Mouse (Mus musculus): ENCODE measurements around the gene Ptpn18. TPM values are rescaled to one million over a fixed set of nuclear protein-coding genes. Genes with fewer than 3 reads are reported as not detected.
"Not testable (repeated sequence)": the region's sequence is repeated elsewhere in the genome, so short reads cannot be mapped to it uniquely, and the experiment has no call there.

The Ptpn18 gene
- total RNA-seq, 2 experiments from 2014 or later = 2.6 to 3.1 TPM

DNA sequence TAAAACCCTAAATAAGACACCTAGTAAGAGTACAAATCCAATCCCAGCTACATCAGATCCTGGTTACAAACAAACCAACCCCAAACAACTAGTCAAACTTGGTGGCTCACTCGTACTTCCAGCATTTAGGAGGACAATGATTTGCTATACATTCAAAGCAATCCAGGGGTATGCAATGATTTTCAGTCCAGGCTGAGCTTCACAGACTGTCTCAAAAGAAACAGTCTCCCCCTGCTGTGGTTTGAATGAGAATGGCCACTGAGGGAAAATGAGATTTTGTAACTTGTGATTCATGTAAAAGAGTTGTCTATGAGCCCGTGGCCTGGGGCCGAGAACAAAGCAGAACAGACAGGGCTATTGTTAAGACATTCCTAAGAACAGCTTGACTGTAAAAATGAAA lies 48.4 kb downstream of the Ptpn18 start:
- intact Hi-C loops (cut with DNase I; ENCODE audit: low total_unique reads) = no loop called here
- DNase-seq = no peak

DNA sequence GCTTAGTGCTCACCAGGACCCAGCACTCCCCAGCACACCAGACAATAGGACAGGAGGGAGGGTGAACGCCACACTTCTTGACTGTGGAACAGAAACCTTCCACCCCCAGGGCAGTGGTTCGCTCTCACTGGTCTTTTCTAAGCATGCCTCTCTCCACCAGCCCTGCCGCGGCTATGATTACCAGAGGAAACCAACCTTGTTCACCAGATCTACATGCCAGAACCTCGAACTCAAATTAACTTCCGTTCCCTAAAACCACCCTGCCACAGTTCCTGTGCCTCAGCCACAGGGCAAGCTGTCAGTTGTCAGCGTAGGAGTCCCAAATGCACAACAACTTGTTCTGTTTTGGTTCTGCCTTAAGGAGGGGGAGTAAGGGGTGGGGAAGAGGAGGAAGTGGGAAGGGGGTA lies 51.0 kb downstream of the Ptpn18 start:
- intact Hi-C loops (cut with DNase I; ENCODE audit: low total_unique reads) = no loop called here
- DNase-seq = no peak

DNA sequence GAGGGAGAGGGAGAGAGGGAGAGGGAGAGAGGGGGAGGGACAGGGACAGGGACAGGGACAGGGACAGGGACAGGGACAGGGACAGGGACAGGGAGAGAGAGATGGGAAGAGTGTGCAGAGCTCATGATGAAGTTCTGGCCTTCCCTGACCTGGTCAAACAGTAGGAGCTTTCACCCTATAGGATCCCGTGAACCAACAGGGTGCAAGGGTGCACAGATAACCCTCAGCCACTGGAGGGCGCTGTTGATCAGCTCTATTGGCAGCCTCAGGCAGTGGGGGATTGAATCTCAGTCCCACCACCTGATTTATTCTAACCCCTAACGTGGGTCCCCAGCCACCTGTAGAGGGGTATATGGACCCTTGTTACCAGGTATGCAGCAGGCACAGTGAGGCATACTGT lies 51.5 kb downstream of the Ptpn18 start:
- intact Hi-C loops (cut with DNase I; ENCODE audit: low total_unique reads) = no loop called here
- DNase-seq = no peak

DNA sequence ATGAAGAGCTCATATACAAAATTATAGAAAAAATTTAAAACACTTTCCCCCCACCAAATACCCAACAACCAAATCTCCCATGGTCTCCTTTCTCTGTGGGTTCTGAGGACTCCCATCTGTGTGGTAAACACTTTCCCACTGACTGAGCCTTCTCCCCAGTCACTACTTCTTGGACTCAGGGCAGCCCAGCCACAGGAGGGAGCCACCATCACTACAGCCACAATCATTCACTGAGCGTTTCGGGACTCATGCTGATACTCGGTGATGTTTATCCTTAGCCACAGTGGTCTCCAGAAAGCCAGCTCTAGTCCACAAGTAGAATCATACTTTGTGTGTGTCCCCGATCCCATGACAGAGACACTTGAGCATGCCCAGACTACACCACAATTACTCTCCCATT lies 53.5 kb downstream of the Ptpn18 start:
- intact Hi-C loops (cut with DNase I; ENCODE audit: low total_unique reads) = no loop called here
- DNase-seq = no peak

DNA sequence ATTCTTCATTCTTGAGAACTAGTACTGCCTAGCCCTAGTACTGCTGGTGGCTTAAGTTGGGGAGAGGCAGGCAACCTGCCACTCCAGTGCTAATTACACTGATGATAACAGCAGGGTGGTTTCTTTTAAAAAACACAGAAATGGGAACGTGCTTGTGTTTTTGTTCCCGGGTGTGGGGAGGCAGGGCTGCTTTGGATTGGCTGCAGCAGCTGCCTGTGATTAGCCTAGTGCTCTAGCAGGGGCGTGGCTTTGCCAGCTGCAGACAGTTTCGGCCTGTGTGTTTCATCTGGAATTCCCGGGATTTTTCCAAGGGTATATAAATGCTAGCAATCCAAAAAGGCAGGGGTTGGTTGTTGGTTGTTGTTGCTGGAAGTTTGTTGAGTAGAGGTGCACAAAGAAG lies 57.0 kb downstream of the Ptpn18 start:
- intact Hi-C loops (cut with DNase I; ENCODE audit: low total_unique reads) = no loop called here
- DNase-seq = no peak

DNA sequence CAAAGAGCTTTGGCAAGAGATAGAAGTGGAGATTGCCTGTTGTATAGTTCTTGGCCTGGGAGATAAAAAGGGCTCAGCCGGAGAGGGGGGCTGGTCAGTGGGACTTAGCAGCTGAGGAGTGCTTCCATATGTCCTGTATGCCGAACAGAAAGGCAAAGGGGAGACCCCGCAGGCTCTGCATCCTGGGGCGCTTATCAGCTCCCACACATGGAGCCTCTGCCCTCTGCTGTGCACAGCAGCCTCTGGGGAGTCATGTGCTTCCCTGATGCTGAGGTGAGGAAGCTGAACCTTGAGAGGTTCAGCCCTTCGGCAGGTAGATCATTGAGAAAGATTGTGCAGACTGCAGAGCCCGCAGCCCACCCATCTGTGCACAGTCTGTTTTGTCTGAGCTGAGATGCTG lies 57.7 kb downstream of the Ptpn18 start:
- DNase-seq; intact Hi-C loops (cut with DNase I; ENCODE audit: low total_unique reads): not testable (repeated sequence)

DNA sequence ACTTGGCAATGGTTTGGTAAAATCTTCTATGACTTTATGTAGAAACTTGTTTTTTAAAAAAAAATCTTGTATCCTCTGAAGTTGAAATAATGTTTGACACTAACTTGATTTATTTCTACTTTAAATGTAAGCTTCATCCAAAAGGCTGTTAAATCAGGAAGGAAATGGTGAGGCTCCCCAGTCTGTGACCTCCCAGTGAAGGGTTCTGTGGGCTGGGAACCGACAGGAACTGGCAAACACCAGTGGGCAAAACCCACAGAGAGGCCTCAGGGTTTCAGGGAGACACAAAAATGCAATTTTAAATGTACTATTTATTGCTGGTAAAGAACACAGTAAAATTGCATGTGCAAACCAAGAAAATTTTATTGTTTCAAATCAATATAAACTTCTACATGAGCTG lies 58.2 kb downstream of the Ptpn18 start:
- DNase-seq; intact Hi-C loops (cut with DNase I; ENCODE audit: low total_unique reads): not testable (repeated sequence)

DNA sequence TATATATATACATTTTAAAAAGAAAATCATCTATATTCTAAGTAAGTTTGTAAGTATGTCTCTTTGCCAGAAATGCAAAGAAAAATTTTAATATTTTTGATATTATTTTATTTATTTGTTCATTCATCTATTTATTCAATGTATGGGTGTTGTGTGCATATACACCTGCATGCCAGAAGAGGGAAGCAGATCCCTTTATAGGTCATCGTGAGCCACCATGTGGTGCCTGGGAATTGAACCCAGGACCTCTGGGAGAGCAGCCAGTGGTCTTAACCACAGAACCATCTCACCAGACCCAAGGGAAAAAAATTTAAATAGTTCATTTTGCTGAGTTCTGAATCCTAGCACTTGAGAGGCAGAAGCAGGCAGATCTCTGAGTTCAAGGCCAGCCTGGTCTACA lies 58.7 kb downstream of the Ptpn18 start:
- intact Hi-C loops (cut with DNase I; ENCODE audit: low total_unique reads) = no loop called here
- no peak for DNase-seq

DNA sequence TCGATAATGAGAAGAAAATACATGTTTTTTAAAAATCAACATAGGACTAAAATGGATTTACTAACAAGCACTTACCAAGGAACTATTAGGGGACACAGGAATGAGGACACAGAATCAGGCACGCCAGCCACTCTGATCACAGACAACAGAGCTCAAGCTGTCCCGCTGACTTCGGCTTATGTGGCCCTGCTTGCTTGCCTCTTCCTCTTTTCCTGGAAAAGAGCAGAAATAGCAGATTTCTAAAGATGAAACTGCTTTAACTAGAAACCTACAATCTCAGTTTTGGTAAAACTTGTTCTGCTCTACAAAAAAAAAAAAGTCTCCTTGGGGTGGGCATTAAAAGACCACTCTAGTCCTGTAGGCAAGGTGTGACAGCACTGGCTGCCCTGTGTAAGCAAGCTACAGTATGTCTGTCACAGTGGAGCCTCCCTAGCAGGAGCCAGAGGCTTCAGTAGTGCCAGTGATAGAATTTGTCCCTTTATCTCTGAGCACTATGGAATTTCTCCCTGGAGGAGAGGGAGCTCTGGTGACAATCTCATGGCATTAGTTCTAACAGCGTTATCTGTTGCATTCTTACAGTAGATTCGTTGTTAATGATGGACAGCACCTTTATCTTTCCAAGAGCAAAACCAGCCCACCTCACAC lies 62.8 kb downstream of the Ptpn18 start:
- DNase-seq = no peak
- intact Hi-C loops (cut with DNase I; ENCODE audit: low total_unique reads) = no loop called here

DNA sequence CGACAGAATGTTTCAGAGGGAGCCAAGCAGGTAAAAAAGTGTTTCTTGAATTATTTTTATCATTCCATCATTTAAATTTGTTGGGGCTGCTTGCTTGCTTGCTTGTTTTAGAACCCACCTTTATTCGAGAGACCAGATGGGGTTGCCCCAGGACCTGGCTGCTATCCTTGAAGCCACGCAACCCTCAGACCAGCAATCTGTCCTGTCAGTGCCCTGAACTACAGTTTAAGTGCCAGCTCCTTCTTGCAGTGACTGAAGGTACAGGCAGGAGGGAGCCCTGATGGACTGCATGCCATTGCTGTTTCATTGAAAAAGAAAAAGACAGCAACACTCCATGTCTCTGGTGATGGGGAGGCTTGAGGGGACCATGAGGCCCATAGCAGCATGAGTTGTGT lies 63.3 kb downstream of the Ptpn18 start:
- intact Hi-C loops (cut with DNase I; ENCODE audit: low total_unique reads) = no loop called here
- no peak for DNase-seq

DNA sequence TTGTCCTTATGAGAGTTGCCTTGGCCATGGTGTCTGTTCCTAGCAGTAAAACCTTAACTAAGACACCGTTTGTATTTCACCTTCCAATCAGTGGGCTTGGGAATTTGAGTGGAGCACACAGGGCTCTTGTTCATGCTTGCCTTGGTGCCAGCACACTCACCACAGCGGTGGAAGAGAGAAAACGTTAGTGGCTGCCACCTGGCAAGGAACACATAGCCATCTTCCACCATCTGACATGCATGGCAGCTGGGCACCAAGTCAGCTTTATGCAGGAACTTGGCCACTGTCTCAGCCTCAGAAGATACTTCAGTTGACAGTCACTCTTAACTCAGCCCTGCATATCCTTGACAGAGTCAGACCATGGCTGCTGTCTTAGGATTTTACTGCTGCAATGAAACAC lies 64.1 kb downstream of the Ptpn18 start:
- intact Hi-C loops (cut with DNase I; ENCODE audit: low total_unique reads) = no loop called here
- DNase-seq = no peak

Small RNA genes within 50 kb of the gene (microRNA-seq; reads per million reads assigned to microRNA genes)
- 0 reads per million in 2 experiments for gene Mir5103

Other genes with a start within 250 kb of the Ptpn18 start
- 10 to 100 TPM; 11.3 to 13.0 TPM for gene Ccdc115, start 20.1 kb upstream of the Ptpn18 start, total RNA-seq (2021)
- gene Imp4, start 19.9 kb upstream of the Ptpn18 start, total RNA-seq (2021) = 10 to 100 TPM; 15.2 to 15.7 TPM
- not detected for gene Prss39, start 38.6 kb downstream of the Ptpn18 start, total RNA-seq (2021)
- gene Cfc1, start 75.9 kb downstream of the Ptpn18 start, total RNA-seq (2021) = not detected
- gene Prss40, start 101.2 kb downstream of the Ptpn18 start, total RNA-seq (2021) = not detected
- gene Amer3, start 119.9 kb downstream of the Ptpn18 start, total RNA-seq (2021) = not detected